Mouse (Mus musculus) heart, adult 2 months (tissue): Measurements from ENCODE around the gene Agmat. TPM values are rescaled to one million over a fixed set of nuclear protein-coding genes. Genes with fewer than 3 reads are reported as not detected.

Experiments
- DNase-seq, 2 experiments: peaks; one replicate each; pipeline ENCODE4 v3.0.0; 2021
- H3K27ac ChIP-seq: fragments of 200-600 bp; 2 replicates; pipeline ENCODE4 v1.8.1; 2022
- H3K27me3 ChIP-seq: fragments of 200-500 bp; 2 replicates; pipeline ENCODE4 v1.6.1; 2012; ENCODE audit warnings: mild to moderate bottlenecking, low read length, inconsistent platforms, mixed read lengths; ENCODE audit not compliant: control insufficient read depth, insufficient read depth
- H3K36me3 ChIP-seq: fragments of 200-500 bp; 2 replicates; pipeline ENCODE4 v1.6.1; 2012; ENCODE audit warnings: low read length, inconsistent platforms; ENCODE audit not compliant: control insufficient read depth, insufficient read depth
- H3K4me1 ChIP-seq: fragments of 200-500 bp; 2 replicates; pipeline ENCODE4 v1.6.1; 2011; ENCODE audit warnings: low read length; ENCODE audit not compliant: control insufficient read depth, insufficient read depth
- H3K4me3 ChIP-seq: fragments of 200-600 bp; 2 replicates; pipeline ENCODE4 v1.8.1; 2022
- H3K79me2 ChIP-seq: fragments of 200-500 bp; replicated peaks from 2 replicates; pipeline ENCODE4 v1.6.1; 2012; ENCODE audit warnings: mild to moderate bottlenecking, inconsistent platforms, low read length, moderate library complexity, mixed read lengths; ENCODE audit not compliant: control insufficient read depth, insufficient read depth
- H3K9ac ChIP-seq: fragments of 200-500 bp; 2 replicates; pipeline ENCODE4 v1.6.1; 2012; ENCODE audit warnings: low read depth, mild to moderate bottlenecking, control low read depth, inconsistent platforms, low read length, mixed read lengths
- CTCF ChIP-seq: fragments of 200-600 bp; IDR thresholded peaks from 2 replicates; pipeline ENCODE4 v1.8.1; 2022; ENCODE audit warnings: antibody characterized with exemption, mild to moderate bottlenecking, moderate library complexity
- EP300 ChIP-seq: fragments of 200-500 bp; IDR thresholded peaks from 2 replicates; pipeline ENCODE4 v1.6.1; 2011; ENCODE audit warnings: low read depth, low read length, control low read depth; ENCODE audit not compliant: insufficient read depth
- POLR2A ChIP-seq: fragments of 200-500 bp; IDR thresholded peaks from 2 replicates; pipeline ENCODE4 v1.6.1; 2011; ENCODE audit warnings: mild to moderate bottlenecking, low read depth, low read length, control low read depth; ENCODE audit not compliant: insufficient read depth
- WGBS: fragments of 180-500 bp; shearing (Covaris S2); methylation state at CpG from one replicate; pipeline ENCODE4 v1.1.7; 2018; 5-methylcytosine and 5-hydroxymethylcytosine counted together
- intact Hi-C: fragments of 180-260 bp; cut with DNase I; formaldehyde crosslinking; loops from one replicate; pipeline ENCODE4 v1.15.1; 2025
- polyA plus RNA-seq: library from polyadenylated mRNA; depleted of rRNA; stranded (reverse); fragments of >200 nt; gene quantifications from 2 replicates; pipeline ENCODE4 v1.2.3, GENCODE M21; 2012
- total RNA-seq, 2 experiments: library from RNA; stranded (reverse); gene quantifications; 2 replicates each; pipeline ENCODE4 v1.2.3; 2021

Agmat gene
- total and polyA plus RNA-seq, 3 experiments: 0.23 to 0.57 (median 0.32) TPM

GRCm38 (mm10) chr4:141787462-141787861, 41.0 kb downstream of the Agmat start:
- DNase-seq: no peak
- no peak overlapping the region for H3K27ac ChIP-seq
- no peaks in the 10 kb centered on the region for H3K27me3 ChIP-seq
- intact Hi-C loops: no loop called here
- no peak overlapping the region for H3K4me3 ChIP-seq
- peaks cover 2% of the 10 kb centered on the region for H3K4me1 ChIP-seq
- WGBS: 82% methylated on average over 7 of the region's 7 CpGs
- H3K9ac ChIP-seq: no peak overlapping the region
- H3K36me3 ChIP-seq: no peaks in the 10 kb centered on the region
- no peak for TF ChIP-seq EP300
- no peak for TF ChIP-seq CTCF
- TF ChIP-seq POLR2A: no peak
- H3K79me2 ChIP-seq: 0 out of 2 replicates have a peak, but pooled peaks cover 1% of the 10 kb centered on the region

- no peak for DNase-seq
- intact Hi-C loops: loop anchor here (1.0 to 10.0 kb wide), 2 partner anchors 66 to 655 kb away; partner anchors contain the start of genes Ddi2 and Szrd1
- peaks cover 4% of the 10 kb centered on the region for H3K4me1 ChIP-seq
- H3K27me3 ChIP-seq: no peaks in the 10 kb centered on the region
- H3K9ac ChIP-seq: peak overlapping the region; percentile 81
- H3K36me3 ChIP-seq: no peaks in the 10 kb centered on the region
- 32% methylated on average over 3 of the region's 3 CpGs for WGBS
- peak overlapping the region; percentile 88 for H3K27ac ChIP-seq
- H3K4me3 ChIP-seq: peak overlapping the region; percentile 80
- no peak for TF ChIP-seq EP300
- no peak for TF ChIP-seq POLR2A
- TF ChIP-seq CTCF: no peak
- H3K79me2 ChIP-seq: no peaks in the 10 kb centered on the region
Observed at GRCm38 (mm10) chr4:141789564-141790218, 43.2 kb downstream of the Agmat start.

- H3K27me3 ChIP-seq: no peaks in the 10 kb centered on the region
- peak within 1 kb of the TSS; percentile 88 for H3K27ac ChIP-seq
- no peaks in the 10 kb centered on the region for H3K36me3 ChIP-seq
- TF ChIP-seq CTCF: peak; percentile 12; the same call in 1 of the 2 replicates
- peak; percentile 95 for TF ChIP-seq EP300
- peak; percentile 78 for TF ChIP-seq POLR2A
- peaks cover 6% of the 10 kb centered on the region for H3K4me1 ChIP-seq
- peak; percentile 93 to 97 for DNase-seq
- H3K4me3 ChIP-seq: peak within 1 kb of the TSS; percentile 80
- intact Hi-C loops: loop anchor here (1.0 to 10.0 kb wide), 2 partner anchors 67 to 656 kb away; partner anchors contain the start of genes Ddi2 and Szrd1
- peak within 1 kb of the TSS; percentile 81 for H3K9ac ChIP-seq
- no peaks in the 10 kb centered on the region for H3K79me2 ChIP-seq
- WGBS: under 1% methylated on average over 42 of the region's 42 CpGs
Observed at GRCm38 (mm10) chr4:141790524-141790990, 44.1 kb downstream of the Agmat start, which contains the start of gene Dnajc16. Dnajc16 (minus strand) TSS chr4:141790931.

GRCm38 (mm10) chr4:141791486-141791885, 45.0 kb downstream of the Agmat start:
- Histone ChIP-seq H3K9ac (no peak overlapping the region), H3K36me3 (no peaks in the 10 kb centered on the region), H3K27ac (no peak overlapping the region), H3K79me2 (0 out of 2 replicates have a peak, but pooled peaks cover 2% of the 10 kb centered on the region), H3K27me3 (no peaks in the 10 kb centered on the region), H3K4me3 (no peak overlapping the region), H3K4me1 (peaks cover 6% of the 10 kb centered on the region)
- WGBS: 88% methylated on average over 7 of the region's 7 CpGs
- TF ChIP-seq POLR2A: no peak
- TF ChIP-seq EP300: no peak
- TF ChIP-seq CTCF: no peak
- intact Hi-C loops: loop anchor here (10.0 kb wide), 1 partner anchor 657 kb away; the partner anchor contains the start of gene Szrd1
- no peak for DNase-seq

- Histone ChIP-seq H3K27me3 (no peaks in the 10 kb centered on the region), H3K79me2 (0 out of 2 replicates have a peak, but pooled peaks cover 2% of the 10 kb centered on the region), H3K36me3 (no peaks in the 10 kb centered on the region; the same call in 1 of the 2 replicates), H3K4me3 (no peak overlapping the region), H3K9ac (no peak overlapping the region), H3K4me1 (peaks cover 6% of the 10 kb centered on the region), H3K27ac (no peak overlapping the region)
- no peak for DNase-seq
- WGBS: 84% methylated on average over 8 of the region's 8 CpGs
- intact Hi-C loops: loop anchor here (10.0 kb wide), 1 partner anchor 657 kb away; the partner anchor contains the start of gene Szrd1
- TF ChIP-seq EP300 (no peak), CTCF (no peak), POLR2A (no peak)
Observed at GRCm38 (mm10) chr4:141791951-141792350, 45.5 kb downstream of the Agmat start.
